Mouse (Mus musculus): ENCODE results near the gene Pif1. TPM values are rescaled to one million over a fixed set of nuclear protein-coding genes. Genes with fewer than 3 reads are reported as not detected.

Pif1 gene
- polyA plus RNA-seq, 1 experiment from 2014 or later, result 0.75 TPM

- H3K9me3 ChIP-seq (ENCODE audit: control insufficient read depth, low read length), result no peaks in the 10 kb centered on the region
- H3K36me3 ChIP-seq (ENCODE audit: control insufficient read depth, insufficient read depth, low read length), result no peaks in the 10 kb centered on the region
- H3K9ac ChIP-seq (replicated peaks; ENCODE audit: low read depth, low read length), result no peak overlapping the region
- no peak overlapping the region for H3K4me3 ChIP-seq (ENCODE audit: low read depth, low read length)
- no peaks in the 10 kb centered on the region for H3K27me3 ChIP-seq (ENCODE audit: control insufficient read depth, insufficient read depth, low read length)
- no peak overlapping the region for H3K4me2 ChIP-seq (ENCODE audit: low read depth, low read length)
- WGBS, result 80% methylated on average over 6 of the region's 6 CpGs
- ATAC-seq (ENCODE audit: low read depth), result no peak
- H3K27ac ChIP-seq (ENCODE audit: low read depth, low read length), result no peak overlapping the region
- no peaks in the 10 kb centered on the region for H3K4me1 ChIP-seq (ENCODE audit: control insufficient read depth, insufficient read depth, low read length)
Observed at GRCm38 (mm10) chr9:65569491-65569971, 17.4 kb upstream of the Pif1 start.

GRCm38 (mm10) chr9:65572837-65573236 is 14.1 kb upstream of the Pif1 start:
- no peak for ATAC-seq (ENCODE audit: low read depth)
- H3K36me3 ChIP-seq (ENCODE audit: control insufficient read depth, insufficient read depth, low read length), result no peaks in the 10 kb centered on the region
- H3K4me2 ChIP-seq (ENCODE audit: low read depth, low read length), result no peak overlapping the region
- H3K27me3 ChIP-seq (ENCODE audit: control insufficient read depth, insufficient read depth, low read length), result no peaks in the 10 kb centered on the region
- no peaks in the 10 kb centered on the region for H3K4me1 ChIP-seq (ENCODE audit: control insufficient read depth, insufficient read depth, low read length)
- no peaks in the 10 kb centered on the region for H3K9me3 ChIP-seq (ENCODE audit: control insufficient read depth, low read length)
- no peak overlapping the region for H3K4me3 ChIP-seq (ENCODE audit: low read depth, low read length)
- no peak overlapping the region for H3K9ac ChIP-seq (replicated peaks; ENCODE audit: low read depth, low read length)
- 80% methylated on average over 6 of the region's 6 CpGs for WGBS
- H3K27ac ChIP-seq (ENCODE audit: low read depth, low read length), result no peak overlapping the region

- H3K4me1 ChIP-seq (ENCODE audit: control insufficient read depth, insufficient read depth, low read length), result no peaks in the 10 kb centered on the region; the same call in 1 of the 2 replicates
- no peak for ATAC-seq (ENCODE audit: low read depth)
- WGBS, result 91% methylated on average over 11 of the region's 11 CpGs
Observed at GRCm38 (mm10) chr9:65574513-65575392, 12.2 kb upstream of the Pif1 start.

GRCm38 (mm10) chr9:65575393-65576196 is 11.4 kb upstream of the Pif1 start:
- WGBS, result 77% methylated on average over 8 of the region's 8 CpGs
- H3K36me3 ChIP-seq (ENCODE audit: control insufficient read depth, insufficient read depth, low read length), result no peaks in the 10 kb centered on the region

More at GRCm38 (mm10) chr9:65574513-65575392, 12.2 kb upstream of the Pif1 start:
- Histone ChIP-seq H3K36me3 (ENCODE audit: control insufficient read depth, insufficient read depth, low read length) (no peaks in the 10 kb centered on the region), H3K4me3 (ENCODE audit: low read depth, low read length) (no peak overlapping the region), H3K9ac (replicated peaks; ENCODE audit: low read depth, low read length) (no peak overlapping the region), H3K9me3 (ENCODE audit: control insufficient read depth, low read length) (no peaks in the 10 kb centered on the region), H3K4me2 (ENCODE audit: low read depth, low read length) (no peak overlapping the region), H3K27me3 (ENCODE audit: control insufficient read depth, insufficient read depth, low read length) (no peaks in the 10 kb centered on the region), H3K27ac (ENCODE audit: low read depth, low read length) (no peak overlapping the region)

GRCm38 (mm10) chr9:65576861-65577510 is 10.0 kb upstream of the Pif1 start:
- Histone ChIP-seq H3K9ac (replicated peaks; ENCODE audit: low read depth, low read length) (no peak overlapping the region), H3K27me3 (ENCODE audit: control insufficient read depth, insufficient read depth, low read length) (no peaks in the 10 kb centered on the region), H3K36me3 (ENCODE audit: control insufficient read depth, insufficient read depth, low read length) (no peaks in the 10 kb centered on the region), H3K4me2 (ENCODE audit: low read depth, low read length) (no peak overlapping the region), H3K4me3 (ENCODE audit: low read depth, low read length) (no peak overlapping the region), H3K27ac (ENCODE audit: low read depth, low read length) (no peak overlapping the region), H3K9me3 (ENCODE audit: control insufficient read depth, low read length) (no peaks in the 10 kb centered on the region), H3K4me1 (ENCODE audit: control insufficient read depth, insufficient read depth, low read length) (no peaks in the 10 kb centered on the region; the same call in 1 of the 2 replicates)
- WGBS, result 50% methylated on average over 7 of the region's 7 CpGs
- no peak for ATAC-seq (ENCODE audit: low read depth)

More at GRCm38 (mm10) chr9:65575393-65576196, 11.4 kb upstream of the Pif1 start:
- no peaks in the 10 kb centered on the region; the same call in 1 of the 2 replicates for H3K4me1 ChIP-seq (ENCODE audit: control insufficient read depth, insufficient read depth, low read length)
- no peaks in the 10 kb centered on the region for H3K27me3 ChIP-seq (ENCODE audit: control insufficient read depth, insufficient read depth, low read length)
- no peak overlapping the region for H3K9ac ChIP-seq (replicated peaks; ENCODE audit: low read depth, low read length)
- ATAC-seq (ENCODE audit: low read depth), result no peak
- H3K4me3 ChIP-seq (ENCODE audit: low read depth, low read length), result no peak overlapping the region
- no peak overlapping the region for H3K27ac ChIP-seq (ENCODE audit: low read depth, low read length)
- H3K9me3 ChIP-seq (ENCODE audit: control insufficient read depth, low read length), result no peaks in the 10 kb centered on the region
- no peak overlapping the region for H3K4me2 ChIP-seq (ENCODE audit: low read depth, low read length)

GRCm38 (mm10) chr9:65577511-65578196 is 9.3 kb upstream of the Pif1 start:
- 88% methylated on average over 4 of the region's 4 CpGs for WGBS
- Histone ChIP-seq H3K4me2 (ENCODE audit: low read depth, low read length) (no peak overlapping the region), H3K4me1 (ENCODE audit: control insufficient read depth, insufficient read depth, low read length) (no peaks in the 10 kb centered on the region; the same call in 1 of the 2 replicates), H3K9ac (replicated peaks; ENCODE audit: low read depth, low read length) (no peak overlapping the region), H3K27me3 (ENCODE audit: control insufficient read depth, insufficient read depth, low read length) (no peaks in the 10 kb centered on the region), H3K4me3 (ENCODE audit: low read depth, low read length) (no peak overlapping the region), H3K36me3 (ENCODE audit: control insufficient read depth, insufficient read depth, low read length) (no peaks in the 10 kb centered on the region), H3K27ac (ENCODE audit: low read depth, low read length) (no peak overlapping the region), H3K9me3 (ENCODE audit: control insufficient read depth, low read length) (no peaks in the 10 kb centered on the region)
- no peak for ATAC-seq (ENCODE audit: low read depth)

GRCm38 (mm10) chr9:65578801-65579249 is 8.1 kb upstream of the Pif1 start:
- Histone ChIP-seq H3K27ac (ENCODE audit: low read depth, low read length) (no peak overlapping the region), H3K4me3 (ENCODE audit: low read depth, low read length) (peak overlapping the region; percentile 52; the same call in 1 of the 2 replicates), H3K9ac (replicated peaks; ENCODE audit: low read depth, low read length) (no peak overlapping the region), H3K27me3 (ENCODE audit: control insufficient read depth, insufficient read depth, low read length) (no peaks in the 10 kb centered on the region), H3K36me3 (ENCODE audit: control insufficient read depth, insufficient read depth, low read length) (no peaks in the 10 kb centered on the region), H3K4me2 (ENCODE audit: low read depth, low read length) (peak overlapping the region; percentile 62; the same call in 1 of the 2 replicates), H3K9me3 (ENCODE audit: control insufficient read depth, low read length) (no peaks in the 10 kb centered on the region), H3K4me1 (ENCODE audit: control insufficient read depth, insufficient read depth, low read length) (no peaks in the 10 kb centered on the region; the same call in 1 of the 2 replicates)
- 64% methylated on average over 9 of the region's 9 CpGs for WGBS
- ATAC-seq (ENCODE audit: low read depth), result no peak

- Histone ChIP-seq H3K27ac (ENCODE audit: low read depth, low read length) (0 out of 2 replicates have a peak within 1 kb of the TSS, but pooled peaks have one; percentile 18), H3K4me1 (ENCODE audit: control insufficient read depth, insufficient read depth, low read length) (no peaks in the 10 kb centered on the region; the same call in 1 of the 2 replicates), H3K4me2 (ENCODE audit: low read depth, low read length) (peak within 1 kb of the TSS; percentile 64), H3K36me3 (ENCODE audit: control insufficient read depth, insufficient read depth, low read length) (no peaks in the 10 kb centered on the region), H3K9ac (replicated peaks; ENCODE audit: low read depth, low read length) (peak within 1 kb of the TSS; percentile 62), H3K27me3 (ENCODE audit: control insufficient read depth, insufficient read depth, low read length) (no peaks in the 10 kb centered on the region), H3K9me3 (ENCODE audit: control insufficient read depth, low read length) (no peaks in the 10 kb centered on the region), H3K4me3 (ENCODE audit: low read depth, low read length) (peak within 1 kb of the TSS; percentile 52)
- ATAC-seq (ENCODE audit: low read depth), result peak; percentile 93
- under 1% methylated on average over 30 of the region's 45 CpGs for WGBS
Observed at GRCm38 (mm10) chr9:65579781-65580371, 7.1 kb upstream of the Pif1 start, which contains the start of gene Plekho2. Plekho2 (minus strand) TSS chr9:65580040.
